In genomic region chr12:51907543-51907942, GRCm38 (mm10) we compare ENCODE assay signal across 19 mouse cellular contexts.
"Had no signal": no experiment of that assay in that cellular context is flagged by ENCODE, and none has a peak within 500 bp of the region (broad histone marks: within the 10 kb centered on the region; RNA-seq: fewer than 3 reads in every experiment).

No protein-coding gene starts in this region.

- H3K9me3 ChIP-seq: midbrain, embryonic 10.5 days; midbrain, embryonic 12.5 days; neural tube, embryonic 13.5 days; neural tube, embryonic 15.5 days had no signal

- H3K27me3 ChIP-seq: midbrain, embryonic 12.5 days; neural tube, embryonic 13.5 days; neural tube, embryonic 15.5 days had no signal

- H3K4me3 ChIP-seq: midbrain, embryonic 10.5 days; midbrain, embryonic 12.5 days; myocyte; neural tube, embryonic 13.5 days; neural tube, embryonic 15.5 days had no signal

- H3K27ac ChIP-seq: midbrain, embryonic 10.5 days; midbrain, embryonic 12.5 days; neural tube, embryonic 13.5 days; neural tube, embryonic 15.5 days had no signal

- H3K9ac ChIP-seq: lung, embryonic 14.5 days; midbrain, embryonic 12.5 days; neural tube, embryonic 13.5 days; neural tube, embryonic 15.5 days had no signal

- H3K4me2 ChIP-seq: lung, embryonic 14.5 days; midbrain, embryonic 12.5 days; neural tube, embryonic 13.5 days; neural tube, embryonic 15.5 days had no signal

- DNase-seq: lung, adult 18-20 months; lung, embryonic 14.5 days; lung, postnatal 10 days; lung, postnatal 4 days; midbrain, embryonic 14.5 days; retina, postnatal 1 day; right cerebral cortex, adult 18-20 months; right cerebral cortex, postnatal 25 days; right cerebral cortex, postnatal 4 days; spleen, adult 18-20 months; thymus, adult 18-20 months; thymus, postnatal 14 days; thymus, postnatal 36 days had no signal

- ATAC-seq: midbrain, embryonic 16.5 days had no signal

- H3K4me1 ChIP-seq: midbrain, embryonic 10.5 days; midbrain, embryonic 12.5 days; neural tube, embryonic 13.5 days; neural tube, embryonic 15.5 days had no signal
